Mouse (Mus musculus): Measurements from ENCODE around the gene Cd9.

DNA sequence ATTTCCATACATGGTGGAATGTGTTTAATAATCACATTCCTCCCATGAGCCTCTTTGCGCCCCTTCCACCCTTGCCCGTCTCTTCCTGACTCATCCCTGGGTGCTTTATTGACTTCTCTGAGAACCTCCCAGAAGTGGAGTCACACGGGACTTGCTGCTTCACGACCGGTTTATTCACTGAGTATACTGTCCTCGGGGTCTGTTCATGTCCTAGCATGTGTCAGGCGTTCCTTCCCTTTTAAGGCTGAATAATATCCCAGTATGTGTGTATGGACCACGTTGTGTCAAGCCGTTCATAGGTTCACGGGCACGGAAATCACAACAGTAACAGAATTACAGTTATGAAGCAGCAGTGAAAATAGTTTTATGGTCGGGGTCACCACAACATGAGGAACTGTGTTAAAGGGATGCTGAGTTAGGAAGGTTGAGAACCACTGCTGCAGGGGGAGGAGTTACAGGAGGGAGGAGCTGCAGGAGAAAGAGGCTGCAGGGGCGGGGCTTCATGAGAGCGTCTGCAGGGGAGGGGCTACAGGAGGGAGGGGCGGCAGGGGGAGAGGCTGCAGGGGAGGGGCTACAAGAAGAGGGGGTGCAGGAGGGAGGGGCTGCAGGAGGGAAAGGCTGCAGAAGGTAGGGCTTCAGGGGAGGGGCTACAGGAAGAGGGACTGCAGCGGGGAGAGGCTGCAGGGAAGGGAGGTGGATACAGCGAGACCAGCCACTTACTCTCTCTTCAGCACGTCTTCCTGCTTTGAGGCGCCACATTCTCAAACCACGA, 72.4 kb downstream of the Cd9 start:
- TF ChIP-seq CTCF (IDR thresholded peaks at IDR 0.05; ENCODE audit: extremely low read depth, insufficient read depth, low read length) (no peak), POLR2A (IDR thresholded peaks at IDR 0.05; ENCODE audit: extremely low read depth, insufficient read depth, low read length) (no peak)
